Mouse (Mus musculus): ENCODE measurements at regions not wholly inside any gene's neighbourhood (a gene's known extent, or its start where the extent isn't known, plus 50 kb on each side); places are given as distances from the start of the nearest gene placed in this dataset.
A peak's percentile ranks its signal among the peaks of the same experiment; 100 is the strongest.

GRCm38 (mm10) chr8:90492521-90493225 lies 144.5 kb upstream of the Tox3 start:
- no peak for DNase-seq
- H3K4me3 ChIP-seq (replicated peaks; ENCODE audit: extremely low read depth, low read depth, low read length) = no peak overlapping the region
- 53% methylated on average over 14 of the region's 14 CpGs for WGBS

GRCm38 (mm10) chr8:90491691-90492090 lies 143.5 kb upstream of the Tox3 start:
- 58% methylated on average over 7 of the region's 7 CpGs for WGBS
- Histone ChIP-seq H3K4me1 (ENCODE audit: control insufficient read depth, insufficient read depth, low read length) (no peaks in the 10 kb centered on the region), H3K4me3 (replicated peaks; ENCODE audit: extremely low read depth, low read depth, low read length) (no peak overlapping the region)
- TF ChIP-seq POLR2A (IDR thresholded peaks at IDR 0.05; ENCODE audit: borderline replicate concordance, extremely low read depth, low read depth, low read length) (no peak), CTCF (IDR thresholded peaks at IDR 0.05; ENCODE audit: insufficient read depth, low read length) (no peak)
- no peak for DNase-seq

More at GRCm38 (mm10) chr8:90492521-90493225, 144.5 kb upstream of the Tox3 start:
- no peaks in the 10 kb centered on the region for H3K4me1 ChIP-seq (ENCODE audit: control insufficient read depth, insufficient read depth, low read length)
- no peak for TF ChIP-seq CTCF (IDR thresholded peaks at IDR 0.05; ENCODE audit: insufficient read depth, low read length)
- TF ChIP-seq POLR2A (IDR thresholded peaks at IDR 0.05; ENCODE audit: borderline replicate concordance, extremely low read depth, low read depth, low read length) = no peak

GRCm38 (mm10) chr8:90490734-90491441 lies 142.7 kb upstream of the Tox3 start:
- TF ChIP-seq POLR2A (IDR thresholded peaks at IDR 0.05; ENCODE audit: borderline replicate concordance, extremely low read depth, low read depth, low read length) (no peak), CTCF (IDR thresholded peaks at IDR 0.05; ENCODE audit: insufficient read depth, low read length) (no peak)
- 61% methylated on average over 17 of the region's 17 CpGs for WGBS
- no peak overlapping the region for H3K4me3 ChIP-seq (replicated peaks; ENCODE audit: extremely low read depth, low read depth, low read length)
- no peak for DNase-seq
- no peaks in the 10 kb centered on the region for H3K4me1 ChIP-seq (ENCODE audit: control insufficient read depth, insufficient read depth, low read length)

- Histone ChIP-seq H3K4me3 (replicated peaks; ENCODE audit: extremely low read depth, low read depth, low read length) (no peak overlapping the region), H3K4me1 (ENCODE audit: control insufficient read depth, insufficient read depth, low read length) (no peaks in the 10 kb centered on the region)
- TF ChIP-seq CTCF (IDR thresholded peaks at IDR 0.05; ENCODE audit: insufficient read depth, low read length) (no peak), POLR2A (IDR thresholded peaks at IDR 0.05; ENCODE audit: borderline replicate concordance, extremely low read depth, low read depth, low read length) (no peak)
- no peak for DNase-seq
- 74% methylated on average over 3 of the region's 3 CpGs for WGBS
These were observed 138.4 kb upstream of the Tox3 start for GRCm38 (mm10) chr8:90486556-90486955.

- TF ChIP-seq POLR2A (IDR thresholded peaks at IDR 0.05; ENCODE audit: borderline replicate concordance, extremely low read depth, low read depth, low read length) (no peak), CTCF (IDR thresholded peaks at IDR 0.05; ENCODE audit: insufficient read depth, low read length) (no peak)
- Histone ChIP-seq H3K4me3 (replicated peaks; ENCODE audit: extremely low read depth, low read depth, low read length) (no peak overlapping the region), H3K4me1 (ENCODE audit: control insufficient read depth, insufficient read depth, low read length) (no peaks in the 10 kb centered on the region)
- no peak for DNase-seq
- 24% methylated on average over 4 of the region's 4 CpGs for WGBS
These were observed 130.0 kb upstream of the Tox3 start for GRCm38 (mm10) chr8:90478149-90478548.

GRCm38 (mm10) chr8:90474066-90474465 lies 125.9 kb upstream of the Tox3 start:
- Histone ChIP-seq H3K4me1 (ENCODE audit: control insufficient read depth, insufficient read depth, low read length) (no peaks in the 10 kb centered on the region), H3K4me3 (replicated peaks; ENCODE audit: extremely low read depth, low read depth, low read length) (no peak overlapping the region)
- 62% methylated on average over 7 of the region's 7 CpGs for WGBS
- TF ChIP-seq CTCF (IDR thresholded peaks at IDR 0.05; ENCODE audit: insufficient read depth, low read length) (no peak), POLR2A (IDR thresholded peaks at IDR 0.05; ENCODE audit: borderline replicate concordance, extremely low read depth, low read depth, low read length) (no peak)
- no peak for DNase-seq

GRCm38 (mm10) chr8:90470826-90471225 lies 122.7 kb upstream of the Tox3 start:
- WGBS = 62% methylated on average over 11 of the region's 11 CpGs
- H3K4me1 ChIP-seq (ENCODE audit: control insufficient read depth, insufficient read depth, low read length) = no peaks in the 10 kb centered on the region
- no peak for DNase-seq
- no peak for TF ChIP-seq CTCF (IDR thresholded peaks at IDR 0.05; ENCODE audit: insufficient read depth, low read length)
- TF ChIP-seq POLR2A (IDR thresholded peaks at IDR 0.05; ENCODE audit: borderline replicate concordance, extremely low read depth, low read depth, low read length) = no peak
- H3K4me3 ChIP-seq (replicated peaks; ENCODE audit: extremely low read depth, low read depth, low read length) = no peak overlapping the region

GRCm38 (mm10) chr8:90463708-90464107 lies 115.6 kb upstream of the Tox3 start:
- peak; percentile 9 for DNase-seq
- no peak for TF ChIP-seq POLR2A (IDR thresholded peaks at IDR 0.05; ENCODE audit: borderline replicate concordance, extremely low read depth, low read depth, low read length)
- TF ChIP-seq CTCF (IDR thresholded peaks at IDR 0.05; ENCODE audit: insufficient read depth, low read length) = peak; percentile 54; the same call in 1 of the 2 replicates
- no peaks in the 10 kb centered on the region for H3K4me1 ChIP-seq (ENCODE audit: control insufficient read depth, insufficient read depth, low read length)
- no peak overlapping the region for H3K4me3 ChIP-seq (replicated peaks; ENCODE audit: extremely low read depth, low read depth, low read length)
- 38% methylated on average over 1 of the region's 1 CpGs for WGBS

GRCm38 (mm10) chr8:90455321-90455720 lies 107.2 kb upstream of the Tox3 start:
- TF ChIP-seq POLR2A (IDR thresholded peaks at IDR 0.05; ENCODE audit: borderline replicate concordance, extremely low read depth, low read depth, low read length) (no peak), CTCF (IDR thresholded peaks at IDR 0.05; ENCODE audit: insufficient read depth, low read length) (no peak)
- H3K4me1 ChIP-seq (ENCODE audit: control insufficient read depth, insufficient read depth, low read length) = no peaks in the 10 kb centered on the region

GRCm38 (mm10) chr8:90454130-90454529 lies 106.0 kb upstream of the Tox3 start:
- DNase-seq = no peak
- 81% methylated on average over 5 of the region's 5 CpGs for WGBS
- H3K4me1 ChIP-seq (ENCODE audit: control insufficient read depth, insufficient read depth, low read length) = no peaks in the 10 kb centered on the region
- TF ChIP-seq POLR2A (IDR thresholded peaks at IDR 0.05; ENCODE audit: borderline replicate concordance, extremely low read depth, low read depth, low read length) = no peak
- TF ChIP-seq CTCF (IDR thresholded peaks at IDR 0.05; ENCODE audit: insufficient read depth, low read length) = no peak
- H3K4me3 ChIP-seq (replicated peaks; ENCODE audit: extremely low read depth, low read depth, low read length) = no peak overlapping the region

More at GRCm38 (mm10) chr8:90455321-90455720, 107.2 kb upstream of the Tox3 start:
- no peak for DNase-seq
- 83% methylated on average over 2 of the region's 2 CpGs for WGBS
- no peak overlapping the region for H3K4me3 ChIP-seq (replicated peaks; ENCODE audit: extremely low read depth, low read depth, low read length)

Data from lung, adult 2 months (tissue).